Mouse (Mus musculus) kidney, adult 18-20 months (tissue): Measurements from ENCODE around the gene Pnisr.

Experiments used
- DNase-seq: peaks from one replicate; pipeline ENCODE4 v3.0.0; 2021

Gene Pnisr

DNA sequence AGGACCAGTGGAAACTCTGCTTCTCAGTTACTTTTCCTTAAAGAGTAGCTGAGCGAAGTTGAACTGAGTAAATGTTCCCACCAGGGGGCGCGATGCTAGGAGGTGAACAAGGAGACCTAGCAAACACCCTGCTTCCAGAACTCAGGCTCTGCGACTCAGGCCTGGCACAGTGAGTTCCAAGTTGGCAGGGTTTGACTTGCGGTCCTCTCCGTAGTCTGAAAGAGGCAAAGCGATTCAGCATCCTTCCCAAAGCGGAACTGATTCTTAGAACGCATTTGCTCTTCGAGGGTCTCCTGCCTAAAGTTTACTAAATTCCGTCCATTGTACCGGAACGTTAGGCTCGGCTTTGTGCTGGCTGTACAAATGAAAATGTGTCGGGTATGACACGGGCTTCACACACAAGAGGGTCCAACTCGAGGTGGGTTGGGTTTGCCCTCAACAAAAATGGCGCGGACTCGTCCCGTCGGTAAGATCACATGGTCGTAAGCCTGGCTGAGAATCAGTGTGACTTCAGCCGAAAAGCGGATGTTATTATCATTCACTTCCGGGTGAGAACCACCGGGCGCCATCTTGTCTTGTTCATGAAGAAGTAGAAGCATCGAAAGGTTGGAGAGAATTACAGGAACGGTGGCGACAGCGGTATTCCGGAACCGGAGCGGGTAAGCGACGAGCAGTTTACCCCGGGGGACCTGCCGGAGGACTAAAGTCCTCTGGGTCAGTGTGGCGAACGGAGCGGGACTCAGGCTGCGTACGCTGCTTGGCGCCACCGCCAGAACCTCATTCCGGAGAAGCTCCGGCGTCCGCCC is at the start of gene Pnisr:
Gene Pnisr (plus strand): TSS at position 103 of the 806 bp plus-strand sequence.
- peak; percentile 95 for DNase-seq

DNA sequence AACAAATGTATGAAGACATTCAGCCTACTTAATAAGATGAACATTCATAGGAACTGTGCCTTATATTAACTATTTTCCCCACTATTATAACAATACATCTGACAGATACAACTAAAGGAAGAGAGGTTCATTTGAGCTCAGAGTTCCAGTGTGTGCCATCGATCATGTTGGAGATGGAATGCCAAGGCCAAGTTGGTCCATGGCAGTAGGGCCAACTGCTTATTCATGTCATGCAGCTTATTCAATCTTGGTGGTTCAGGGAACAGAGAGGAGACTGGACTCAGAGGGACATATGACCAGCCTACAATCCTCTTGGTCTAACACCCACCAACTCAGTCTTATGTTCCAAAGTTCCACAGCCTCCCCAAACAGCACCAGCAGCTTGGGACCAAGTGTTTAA is 46.4 kb upstream of the Pnisr start:
- DNase-seq, result no peak

DNA sequence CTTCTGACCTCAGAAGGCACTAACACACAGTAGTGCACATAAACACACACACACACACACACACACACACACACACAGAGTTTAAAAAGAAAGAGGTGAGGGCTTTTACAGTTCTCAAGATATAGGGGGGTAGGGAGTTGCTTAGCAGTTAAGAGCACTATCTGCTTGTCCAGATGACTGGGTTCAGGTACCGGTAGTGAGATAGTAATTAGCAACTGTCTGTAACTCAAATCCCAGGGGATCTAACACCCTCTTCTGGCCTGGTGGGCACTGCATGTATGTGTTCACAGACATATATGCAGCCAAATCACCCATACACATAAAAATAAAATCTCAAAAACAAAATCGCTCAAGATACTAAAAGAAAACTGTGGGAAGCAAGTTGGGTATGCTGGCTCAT is 45.8 kb upstream of the Pnisr start:
- DNase-seq, result no peak

DNA sequence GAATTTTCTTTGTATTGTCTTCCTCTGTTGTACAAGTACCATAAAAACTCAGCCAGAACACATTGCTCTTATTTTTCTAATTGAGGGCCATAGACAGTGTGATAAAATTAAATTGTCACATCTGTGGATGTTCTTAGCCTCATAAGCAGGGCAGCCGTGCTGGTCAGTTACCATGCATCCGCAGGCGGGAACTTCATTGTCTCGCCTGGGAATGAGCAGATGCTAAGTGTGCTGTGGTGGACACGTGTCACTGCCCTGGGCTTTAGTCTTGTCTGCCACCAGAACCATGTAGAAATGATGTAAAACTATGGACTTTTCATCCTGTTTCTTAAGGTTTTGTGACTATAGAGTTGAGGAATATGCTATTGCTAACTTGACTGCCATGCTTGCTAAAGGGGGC is 40.2 kb upstream of the Pnisr start:
- no peak for DNase-seq

GRCm38 (mm10) chr4:21810608-21811007 is 36.8 kb upstream of the Pnisr start:
- no peak for DNase-seq

- no peak for DNase-seq
Measured at GRCm38 (mm10) chr4:21812635-21813034, 34.7 kb upstream of the Pnisr start.

DNA sequence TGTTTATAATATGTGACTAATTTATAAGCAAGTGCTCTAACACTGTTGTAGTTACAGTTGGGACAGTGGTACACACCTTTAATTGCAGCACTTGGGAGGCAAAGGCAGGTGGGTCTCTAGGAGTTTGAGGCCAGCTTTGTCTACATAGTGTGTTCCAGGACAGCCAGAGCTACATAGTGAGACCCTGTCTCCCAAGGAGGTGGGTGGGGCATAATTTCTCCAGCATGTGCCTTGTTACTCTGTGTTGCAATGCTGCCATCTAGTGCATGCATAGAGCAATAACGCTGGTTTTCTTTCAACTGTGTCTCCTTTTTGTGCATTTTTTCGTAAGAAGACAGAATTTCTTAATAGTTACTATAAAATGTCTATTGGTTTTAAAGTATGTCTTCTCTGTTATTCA is 33.4 kb upstream of the Pnisr start:
- DNase-seq, result peak; percentile 43

DNA sequence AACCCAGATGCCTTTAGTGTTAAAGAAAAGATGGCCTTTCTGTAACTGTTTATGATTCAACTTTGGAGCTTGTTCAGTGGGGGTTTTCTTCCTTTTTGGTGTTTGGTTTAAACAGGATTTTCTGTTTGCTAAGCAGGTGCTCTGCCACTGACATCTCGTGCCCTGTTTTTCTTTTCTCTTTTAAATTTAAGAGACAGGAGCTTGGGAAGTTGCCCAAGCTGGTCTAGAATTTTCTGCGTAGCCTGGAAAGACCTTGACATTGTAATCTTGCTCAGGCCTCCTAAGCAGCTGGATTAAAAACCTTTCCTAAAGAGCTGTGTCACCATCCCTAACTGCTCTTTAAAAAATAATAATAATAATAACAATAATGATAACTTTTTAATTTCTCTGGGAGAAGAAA is 20.8 kb upstream of the Pnisr start:
- DNase-seq, result no peak

GRCm38 (mm10) chr4:21832844-21833243 is 14.5 kb upstream of the Pnisr start:
- no peak for DNase-seq

GRCm38 (mm10) chr4:21848287-21848630 is 876 bp downstream of the Pnisr start:
- peak; percentile 91 for DNase-seq

- DNase-seq, result no peak
Measured at GRCm38 (mm10) chr4:21857481-21857880, 10.1 kb downstream of the Pnisr start.

DNA sequence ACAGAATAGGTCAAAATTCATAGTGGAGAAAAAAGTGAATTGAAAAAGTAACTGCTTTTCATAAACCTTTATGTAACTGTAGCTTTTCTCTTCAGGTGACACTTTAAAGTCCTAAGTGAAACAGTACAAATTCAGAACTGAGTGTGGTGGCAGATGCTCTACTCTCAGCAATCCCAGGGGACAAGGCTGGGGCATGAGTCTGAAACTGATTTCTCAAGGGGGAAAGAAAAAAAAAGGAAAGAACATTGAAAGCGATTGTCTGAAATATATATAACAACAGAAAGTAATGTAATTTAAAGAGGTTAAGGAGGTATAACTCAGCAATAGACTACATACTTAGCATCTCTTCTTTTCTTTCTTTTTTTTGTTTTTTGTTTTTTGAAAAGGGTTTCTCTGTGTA is 17.8 kb downstream of the Pnisr start:
- no peak for DNase-seq

GRCm38 (mm10) chr4:21878776-21879175 is 31.4 kb downstream of the Pnisr start:
- no peak for DNase-seq

DNA sequence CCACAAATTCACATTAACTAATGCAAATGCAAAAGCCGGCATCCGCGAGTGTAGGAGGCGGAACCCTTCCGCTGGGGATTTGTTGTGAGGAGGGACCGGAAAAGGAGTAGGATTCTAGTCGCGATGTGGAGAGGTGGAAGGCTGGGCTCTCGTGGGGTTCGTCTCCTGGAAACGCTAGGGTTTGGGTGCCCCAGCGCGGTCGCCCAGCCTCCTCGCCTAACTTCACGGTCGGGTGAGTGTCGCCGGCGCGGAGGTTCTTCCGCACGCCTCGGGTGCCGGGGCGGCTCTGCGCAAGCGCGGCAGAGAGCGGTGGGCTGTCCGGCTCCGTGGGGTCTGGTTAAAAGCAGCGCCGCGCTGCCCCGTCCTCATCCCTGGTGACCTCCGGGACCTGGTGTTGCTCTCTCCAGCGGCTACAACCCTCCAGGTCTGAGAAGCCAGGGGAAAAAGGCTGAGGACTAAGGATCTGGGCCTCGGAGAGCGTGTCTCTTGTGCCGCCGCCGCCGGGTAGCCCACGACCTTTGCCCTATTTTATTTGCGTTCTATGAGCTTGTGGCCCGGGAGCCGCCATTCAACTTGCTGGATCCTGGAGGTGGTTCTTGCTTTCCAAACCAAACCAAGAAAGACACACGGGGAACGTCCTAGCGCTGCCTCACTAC is 32.3 kb downstream of the Pnisr start, which contains the start of gene Coq3:
Gene Coq3 (plus strand): TSS at position 109 of the 656 bp plus-strand sequence.
- DNase-seq, result peak; percentile 88

- DNase-seq, result no peak
Measured at GRCm38 (mm10) chr4:21882806-21883205, 35.4 kb downstream of the Pnisr start.

DNA sequence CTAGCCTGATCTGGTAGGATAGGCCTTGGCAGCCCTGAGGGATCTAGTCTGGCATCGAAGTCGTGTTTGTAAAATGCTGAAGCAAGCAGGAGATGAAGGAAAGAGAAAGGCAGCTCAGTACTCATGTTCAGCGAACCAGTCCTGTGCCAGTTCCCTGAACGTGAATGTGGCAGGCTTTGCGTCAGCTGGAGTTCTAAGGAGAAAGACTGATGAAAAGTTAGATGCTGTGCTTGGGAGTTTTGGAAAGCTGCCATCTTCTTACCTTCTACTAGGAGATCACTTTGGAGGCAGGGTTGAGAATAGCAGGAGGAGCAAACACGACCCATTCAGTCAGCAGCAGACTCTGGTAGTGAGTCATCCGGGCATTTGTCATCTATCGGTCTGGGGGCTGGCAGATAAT is 38.4 kb downstream of the Pnisr start:
- DNase-seq, result no peak
